Mouse (Mus musculus) left cerebral cortex, postnatal 14 days (tissue): ENCODE measurements at regions not wholly inside any gene's neighbourhood (a gene's known extent, or its start where the extent isn't known, plus 50 kb on each side); places are given as distances from the start of the nearest gene placed in this dataset.

ENCODE experiments used
- DNase-seq, 2 experiments: peaks; one replicate each; pipeline ENCODE4 v3.0.0; 2021 to 2022; ENCODE audit warnings: low spot score in 2 of 2, mixed read lengths in 1 of 2
- intact Hi-C: fragments of 180-260 bp; cut with DNase I; formaldehyde crosslinking; loops from one replicate; pipeline ENCODE4 v1.15.1; 2025

GRCm38 (mm10) chr8:74082866-74083618 lies 729.7 kb upstream of the Large1 start:
- no peak for DNase-seq

GRCm38 (mm10) chr8:74073865-74074264 lies 720.5 kb upstream of the Large1 start:
- intact Hi-C loops, result no loop called here
- DNase-seq, result peak in 1 of 2 experiments; percentile 2

More at GRCm38 (mm10) chr8:74082866-74083618, 729.7 kb upstream of the Large1 start:
- intact Hi-C loops, result no loop called here

GRCm38 (mm10) chr8:74071484-74071883 lies 718.1 kb upstream of the Large1 start:
- intact Hi-C loops, result no loop called here
- DNase-seq, result no peak
